Mouse (Mus musculus) induced T-regulatory cell, adult 2 months (primary cell): ENCODE data around the gene Pdzk1.
A peak's percentile ranks its signal among the peaks of the same experiment; 100 is the strongest.

ENCODE experiments used
- DNase-seq: peaks from one replicate; pipeline ENCODE4 v3.0.0-alpha.2; 2012; ENCODE audit warnings: low read depth

Pdzk1 gene

GRCm38 (mm10) chr3:96836414-96836813 lies 7.3 kb downstream of the Pdzk1 start:
- no peak for DNase-seq

- no peak for DNase-seq
Measured at GRCm38 (mm10) chr3:96838996-96839645, 10.0 kb downstream of the Pdzk1 start.

GRCm38 (mm10) chr3:96845191-96845590 lies 16.1 kb downstream of the Pdzk1 start:
- DNase-seq = no peak

GRCm38 (mm10) chr3:96845806-96846205 lies 16.7 kb downstream of the Pdzk1 start:
- DNase-seq = no peak

GRCm38 (mm10) chr3:96846985-96847384 lies 17.9 kb downstream of the Pdzk1 start:
- peak; percentile 42 for DNase-seq

- DNase-seq = peak; percentile 64
Measured at GRCm38 (mm10) chr3:96847661-96848060, 18.6 kb downstream of the Pdzk1 start.

- DNase-seq = peak; percentile 22
Measured at GRCm38 (mm10) chr3:96848470-96848869, 19.4 kb downstream of the Pdzk1 start.

GRCm38 (mm10) chr3:96849168-96849727 lies 20.2 kb downstream of the Pdzk1 start:
- DNase-seq = no peak

GRCm38 (mm10) chr3:96852561-96852960 lies 23.5 kb downstream of the Pdzk1 start:
- DNase-seq = no peak

- DNase-seq = no peak
Measured at GRCm38 (mm10) chr3:96854376-96854775, 25.3 kb downstream of the Pdzk1 start.

- no peak for DNase-seq
Measured at GRCm38 (mm10) chr3:96855833-96856232, 26.7 kb downstream of the Pdzk1 start.

GRCm38 (mm10) chr3:96860498-96860897 lies 31.4 kb downstream of the Pdzk1 start:
- DNase-seq = no peak

- DNase-seq = no peak
Measured at GRCm38 (mm10) chr3:96867863-96868262, 38.8 kb downstream of the Pdzk1 start.

- no peak for DNase-seq
Measured at GRCm38 (mm10) chr3:96868566-96868965, 39.5 kb downstream of the Pdzk1 start.

GRCm38 (mm10) chr3:96869091-96869490 lies 40.0 kb downstream of the Pdzk1 start:
- DNase-seq = no peak

GRCm38 (mm10) chr3:96870270-96870669 lies 41.2 kb downstream of the Pdzk1 start:
- no peak for DNase-seq

- DNase-seq = no peak
Measured at GRCm38 (mm10) chr3:96871070-96871469, 42.0 kb downstream of the Pdzk1 start.

- no peak for DNase-seq
Measured at GRCm38 (mm10) chr3:96872501-96872900, 43.4 kb downstream of the Pdzk1 start.

GRCm38 (mm10) chr3:96874808-96875571 lies 45.9 kb downstream of the Pdzk1 start:
- no peak for DNase-seq

- no peak for DNase-seq
Measured at GRCm38 (mm10) chr3:96879536-96879935, 50.5 kb downstream of the Pdzk1 start.

GRCm38 (mm10) chr3:96880385-96880784 lies 51.3 kb downstream of the Pdzk1 start:
- no peak for DNase-seq

- peak; percentile 60 for DNase-seq
Measured at GRCm38 (mm10) chr3:96881557-96881956, 52.5 kb downstream of the Pdzk1 start.
